Mouse (Mus musculus) thymus, adult 2 months (tissue): ENCODE measurements around the gene Gar1.

ENCODE experiments used
- CTCF ChIP-seq: fragments of 200-500 bp; IDR thresholded peaks from 2 replicates; pipeline ENCODE4 v1.5.1; 2012; ENCODE audit warnings: mild to moderate bottlenecking, control low read depth, low read length, moderate library complexity, borderline replicate concordance; ENCODE audit not compliant: control insufficient read depth, poor library complexity, insufficient read depth; ENCODE audit errors: extremely low read depth
- POLR2A ChIP-seq: fragments of 200-500 bp; IDR thresholded peaks from 2 replicates; pipeline ENCODE4 v1.6.1; 2012; ENCODE audit warnings: mild to moderate bottlenecking, low read length, control low read depth, moderate library complexity; ENCODE audit not compliant: control insufficient read depth, poor library complexity, insufficient read depth; ENCODE audit errors: extremely low read depth

DNA sequence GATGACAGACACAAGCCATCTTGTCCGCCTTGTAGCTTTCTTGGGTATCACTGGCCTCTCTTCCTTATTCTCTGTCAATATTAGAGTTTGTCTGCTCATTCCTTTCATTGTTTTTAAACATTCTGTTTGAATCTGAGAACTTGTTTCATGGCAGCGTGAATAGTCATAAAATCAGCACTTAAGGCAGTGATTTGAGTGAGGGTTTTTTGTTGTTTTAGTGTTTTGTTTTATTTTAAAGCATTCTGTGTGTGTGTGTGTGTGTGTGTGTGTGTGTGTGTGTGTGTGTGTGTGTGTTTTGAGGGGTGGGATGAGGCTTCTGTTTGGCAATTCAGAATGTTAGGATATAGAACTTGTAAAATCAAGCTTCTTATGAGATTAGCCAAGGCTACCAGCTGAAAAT, 48.7 kb upstream of the Gar1 start:
- TF ChIP-seq POLR2A (no peak), CTCF (no peak)
